Mouse (Mus musculus): ENCODE measurements at regions not wholly inside any gene's neighbourhood (a gene's known extent, or its start where the extent isn't known, plus 50 kb on each side); places are given as distances from the start of the nearest gene placed in this dataset.

GRCm38 (mm10) chr3:100401080-100401479 is 88.0 kb downstream of the Tent5c start:
- DNase-seq (ENCODE audit: low spot score in 2 of 2), result no peak

DNA sequence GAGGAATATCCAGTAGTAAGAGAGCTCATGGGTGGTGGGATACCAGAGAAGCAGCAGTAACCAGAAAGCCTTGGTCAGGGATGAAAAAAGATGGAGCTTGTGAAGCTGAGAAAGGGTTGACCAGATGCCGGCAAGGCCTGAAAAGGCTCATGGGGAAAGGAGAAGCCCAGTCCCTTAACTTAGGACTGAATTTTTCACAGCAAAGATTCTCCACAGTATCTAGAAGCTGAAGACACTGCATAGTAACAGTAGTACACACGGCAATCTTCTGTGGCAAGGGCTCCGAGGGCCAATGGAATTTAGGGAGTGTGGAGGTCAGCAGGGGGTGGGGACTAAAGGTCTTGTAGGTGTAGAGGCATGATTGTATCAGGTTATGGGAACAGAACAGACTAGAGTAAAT is 91.6 kb downstream of the Tent5c start:
- DNase-seq (ENCODE audit: low spot score in 2 of 2), result no peak

GRCm38 (mm10) chr3:100394911-100395604 is 94.1 kb downstream of the Tent5c start:
- DNase-seq (ENCODE audit: low spot score in 2 of 2), result no peak

DNA sequence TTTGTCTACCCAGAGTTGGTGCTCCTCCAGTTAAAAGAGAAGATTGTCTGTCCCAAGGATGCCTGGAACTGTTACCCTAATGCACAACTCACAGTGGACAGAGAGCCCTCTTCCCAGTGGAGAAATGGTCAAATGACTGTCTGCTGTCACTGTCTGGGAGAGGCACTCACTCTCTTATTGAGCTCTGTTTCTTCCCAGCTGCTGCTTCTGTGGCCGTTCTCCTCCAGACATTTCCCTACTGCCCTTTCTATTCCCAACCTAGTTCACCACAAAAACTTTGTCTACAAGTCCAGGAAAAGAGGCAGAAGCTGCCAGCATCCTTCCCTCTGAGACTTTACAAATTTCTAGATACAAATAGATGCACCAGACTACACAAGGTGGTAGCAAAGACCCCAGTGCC is 95.2 kb downstream of the Tent5c start:
- DNase-seq (ENCODE audit: low spot score in 2 of 2), result no peak

GRCm38 (mm10) chr3:100382181-100382580 is 106.9 kb downstream of the Tent5c start:
- no peak for DNase-seq (ENCODE audit: low spot score in 2 of 2)

DNA sequence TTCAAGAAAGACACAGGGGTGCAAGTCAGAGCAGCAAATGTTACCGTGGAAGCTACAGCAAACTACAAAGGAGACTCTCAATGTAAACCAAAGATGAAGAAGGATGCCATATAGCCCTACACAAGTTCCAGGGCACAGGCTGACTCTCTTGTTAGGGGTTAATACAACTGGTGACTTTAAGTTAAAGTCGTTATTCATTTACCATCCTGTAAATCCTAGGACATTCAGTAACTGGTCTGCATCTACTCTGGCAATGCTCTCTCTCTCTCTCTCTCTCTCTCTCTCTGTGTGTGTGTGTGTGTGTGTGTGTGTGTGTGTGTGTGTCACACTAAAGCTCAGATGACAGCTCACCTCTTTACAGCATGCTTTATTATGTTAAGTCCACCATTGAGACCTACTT is 107.8 kb downstream of the Tent5c start:
- no peak for DNase-seq (ENCODE audit: low spot score in 2 of 2)

GRCm38 (mm10) chr3:100376162-100376561 is 113.0 kb downstream of the Tent5c start:
- no peak for DNase-seq (ENCODE audit: low spot score in 2 of 2)

GRCm38 (mm10) chr3:100366884-100367840 is 122.0 kb downstream of the Tent5c start:
- DNase-seq (ENCODE audit: low spot score in 2 of 2), result no peak

GRCm38 (mm10) chr3:100366447-100366846 is 122.7 kb downstream of the Tent5c start:
- DNase-seq (ENCODE audit: low spot score in 2 of 2), result no peak

GRCm38 (mm10) chr3:100365354-100365945 is 123.7 kb downstream of the Tent5c start:
- no peak for DNase-seq (ENCODE audit: low spot score in 2 of 2)

GRCm38 (mm10) chr3:100364706-100365105 is 124.4 kb downstream of the Tent5c start:
- DNase-seq (ENCODE audit: low spot score in 2 of 2), result no peak

GRCm38 (mm10) chr3:100362983-100363382 is 126.1 kb downstream of the Tent5c start:
- DNase-seq (ENCODE audit: low spot score in 2 of 2), result no peak

- no peak for DNase-seq (ENCODE audit: low spot score in 2 of 2)
These were observed 129.1 kb downstream of the Tent5c start for GRCm38 (mm10) chr3:100360019-100360418.

- peak; percentile 15 to 76 for DNase-seq (ENCODE audit: low spot score in 2 of 2)
These were observed 130.1 kb downstream of the Tent5c start for GRCm38 (mm10) chr3:100359036-100359435.

GRCm38 (mm10) chr3:100333478-100333877 is 155.6 kb downstream of the Tent5c start:
- DNase-seq (ENCODE audit: low spot score in 2 of 2), result no peak

DNA sequence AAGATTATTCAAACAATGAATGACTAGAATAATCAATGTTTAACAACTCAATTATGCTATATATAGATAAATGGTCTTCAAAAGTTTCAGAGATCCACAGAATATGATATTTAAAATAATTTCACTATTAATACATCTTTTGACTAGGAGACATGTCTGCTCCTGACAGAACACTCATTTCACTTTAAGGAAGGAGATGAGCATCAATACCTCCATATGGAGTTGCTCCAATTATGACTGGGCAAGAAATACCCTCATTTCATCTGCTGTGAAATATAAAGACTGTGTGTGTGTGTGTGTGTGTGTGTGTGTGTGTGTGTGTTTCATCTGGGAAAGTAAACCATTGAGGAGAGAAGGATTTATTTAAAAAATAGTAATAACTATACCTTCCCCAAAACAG is 156.2 kb upstream of the Wdr3 start:
- no peak for DNase-seq (ENCODE audit: low spot score in 2 of 2)

GRCm38 (mm10) chr3:100287818-100288217 is 125.6 kb upstream of the Wdr3 start:
- no peak for DNase-seq (ENCODE audit: low spot score in 2 of 2)

- no peak for DNase-seq (ENCODE audit: low spot score in 2 of 2)
These were observed 104.8 kb upstream of the Wdr3 start for GRCm38 (mm10) chr3:100266976-100267375.

GRCm38 (mm10) chr3:100264991-100265390 is 102.8 kb upstream of the Wdr3 start:
- no peak for DNase-seq (ENCODE audit: low spot score in 2 of 2)
